In the genomic region with DNA sequence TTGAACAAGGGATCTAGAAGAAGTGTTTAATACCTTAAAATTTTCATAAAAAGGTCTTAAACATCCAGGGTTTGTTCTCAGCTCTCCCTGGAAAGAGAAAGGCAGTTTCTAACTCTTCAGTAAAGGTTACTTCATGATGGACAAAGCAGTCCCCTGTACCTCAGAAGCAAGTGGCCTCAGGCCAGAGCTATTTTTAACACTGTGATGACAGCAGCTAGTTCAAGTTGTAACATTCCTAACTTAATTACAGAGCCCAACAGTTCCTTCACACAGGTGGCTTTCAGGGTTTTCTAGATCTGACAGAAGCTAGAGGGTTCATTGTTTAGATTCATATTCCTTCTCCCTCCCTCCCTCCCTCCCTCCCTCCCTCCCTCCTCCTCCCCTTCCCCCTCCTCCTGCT, we compare ENCODE assay signal across 16 mouse cellular contexts. TPM values are rescaled to one million over a fixed set of nuclear protein-coding genes. Genes with fewer than 3 reads are reported as not detected.
DNase-seq lines count a peak whose midpoint lies in the region; ATAC-seq lines count a peak whose summit lies in the region.
"Had no signal": no experiment of that assay in that cellular context is flagged by ENCODE, and none has a peak within 500 bp of the region (broad histone marks: within the 10 kb centered on the region; RNA-seq: fewer than 3 reads in every experiment).

No protein-coding gene starts in this region.

- peaks cover 21% of the 10 kb centered on the region for H3K4me1 ChIP-seq in kidney, embryonic 16.5 days (ENCODE audit: insufficient read depth, low read length)
- peaks cover 18% of the 10 kb centered on the region; the same call in 1 of the 2 replicates for H3K4me1 ChIP-seq in limb, embryonic 15.5 days

- H3K27me3 ChIP-seq in kidney, embryonic 16.5 days (ENCODE audit: insufficient read depth, low read length) = no peaks in the 10 kb centered on the region
- no peaks in the 10 kb centered on the region for H3K27me3 ChIP-seq in limb, embryonic 15.5 days

- H3K4me3 ChIP-seq in kidney, embryonic 16.5 days (ENCODE audit: low read length) = no peak overlapping the region
- no peak overlapping the region for H3K4me3 ChIP-seq in limb, embryonic 15.5 days
- H3K4me3 ChIP-seq: hindbrain, embryonic 10.5 days had no signal

- no peaks in the 10 kb centered on the region for H3K36me3 ChIP-seq in kidney, embryonic 16.5 days (ENCODE audit: insufficient read depth, low read length)
- H3K36me3 ChIP-seq in limb, embryonic 15.5 days = no peaks in the 10 kb centered on the region

- 0 out of 2 replicates have a peak, but pooled peaks cover 6% of the 10 kb centered on the region for H3K9me3 ChIP-seq in kidney, embryonic 16.5 days (ENCODE audit: low read length)
- no peaks in the 10 kb centered on the region for H3K9me3 ChIP-seq in limb, embryonic 15.5 days

- H3K9ac ChIP-seq in kidney, embryonic 16.5 days (replicated peaks; ENCODE audit: low read length) = no peak overlapping the region
- no peak overlapping the region for H3K9ac ChIP-seq in limb, embryonic 15.5 days
- H3K9ac ChIP-seq: liver, embryonic 14.5 days had no signal

- no peak for ATAC-seq in kidney, embryonic 16.5 days (ENCODE audit: low FRiP score, low TSS enrichment)
- no peak for ATAC-seq in limb, embryonic 15.5 days (ENCODE audit: insufficient number of reproducible peaks, low FRiP score, low TSS enrichment, low read depth)
- ATAC-seq: intestine, postnatal 0 days had no signal

- no peak overlapping the region for H3K27ac ChIP-seq in kidney, embryonic 16.5 days (ENCODE audit: low read length)
- peak overlapping the region; percentile 33; the same call in 1 of the 2 replicates for H3K27ac ChIP-seq in limb, embryonic 15.5 days
- H3K27ac ChIP-seq: hindbrain, embryonic 10.5 days; liver, embryonic 14.5 days had no signal

- no peak overlapping the region for H3K4me2 ChIP-seq in kidney, embryonic 16.5 days (replicated peaks; ENCODE audit: low read depth, low read length)
- H3K4me2 ChIP-seq in limb, embryonic 15.5 days = no peak overlapping the region

- peak; percentile 52 to 67 for DNase-seq in kidney, adult 8-10 months
- DNase-seq in heart, adult 8-10 months (ENCODE audit: low spot score) = peak; percentile 73
- peak; percentile 67 for DNase-seq in kidney, adult 9 months
- no peak for DNase-seq in layer of hippocampus, postnatal 36 days
- no peak for DNase-seq in thymus, postnatal 14 days
- no peak for DNase-seq in frontal cortex, postnatal 25 days (ENCODE audit: low spot score in 2 of 2)
- DNase-seq: cerebellum, adult 2 months; lung, postnatal 4 days; spleen, adult 18-20 months had no signal

RNA-seq across cellular contexts. Expression of a gene that starts 36.4 kb away (rescaled TPM):
- 30.9 and 32.8 TPM in 2 replicates for polyA plus RNA-seq in kidney, embryonic 16.5 days (2015; fragmentation: Nextera tagmentation; extraction: Ambion mirVana)
- total RNA-seq in heart, adult 8-10 months (2022) = 10 to 100 TPM; 40.4 to 50.0 (median 45.6) TPM
- 43.3 and 44.2 TPM in 2 replicates for polyA plus RNA-seq in limb, embryonic 15.5 days (2015; fragmentation: Nextera tagmentation; extraction: Ambion mirVana)
- 10 to 100 TPM; 21.7 to 24.8 TPM for total RNA-seq in layer of hippocampus, postnatal 36 days (2021)
- total RNA-seq: monocyte, adult 5-6 weeks; neutrophil, adult 5-6 weeks had no signal

Comparison
In these comparisons a context has a peak if more than half of its experiments do, and no peak if none do; other contexts are left out.
1. DNase-seq: peak in kidney, adult 8-10 months (2 of 2), heart, adult 8-10 months (single experiment) and kidney, adult 9 months (single experiment); none in layer of hippocampus, postnatal 36 days (0 of 2), thymus, postnatal 14 days (single experiment) and frontal cortex, postnatal 25 days (0 of 2).